Comparison of ENCODE assay signal across 8 mouse cellular contexts in genomic region chr11:117654380-117654924, GRCm38 (mm10). TPM values are rescaled to one million over a fixed set of nuclear protein-coding genes. Genes with fewer than 3 reads are reported as not detected.
DNase-seq lines count a peak whose midpoint lies in the region; ATAC-seq lines count a peak whose summit lies in the region.

No protein-coding gene starts in this region.

- peak; percentile 98 for ATAC-seq in erythroblast, adult 5-6 weeks (replicated peaks; ENCODE audit: low FRiP score, poor library complexity, severe bottlenecking)
- ATAC-seq in kidney, embryonic 15.5 days (replicated peaks; ENCODE audit: low FRiP score): peak; percentile 97
- peak; percentile 99 for ATAC-seq in monocyte, adult 5-6 weeks (replicated peaks; ENCODE audit: insufficient number of reproducible peaks, low FRiP score, low TSS enrichment, poor library complexity, severe bottlenecking)

- H3K36me3 ChIP-seq in heart, embryonic 10.5 days: no peaks in the 10 kb centered on the region
- no peaks in the 10 kb centered on the region for H3K36me3 ChIP-seq in kidney, embryonic 15.5 days

- peak overlapping the region; percentile 96 for H3K4me3 ChIP-seq in heart, embryonic 10.5 days
- H3K4me3 ChIP-seq in kidney, embryonic 15.5 days (replicated peaks): peak overlapping the region; percentile 97

- under 1% methylated on average over 71 of the region's 71 CpGs for WGBS in heart, embryonic 10.5 days
- under 1% methylated on average over 64 of the region's 71 CpGs for WGBS in kidney, embryonic 15.5 days

- H3K27me3 ChIP-seq in heart, embryonic 10.5 days (ENCODE audit: insufficient read depth, poor library complexity, severe bottlenecking): peaks cover 27% of the 10 kb centered on the region
- H3K27me3 ChIP-seq in kidney, embryonic 15.5 days: peaks cover 29% of the 10 kb centered on the region

- H3K4me1 ChIP-seq in heart, embryonic 10.5 days: peaks cover 30% of the 10 kb centered on the region
- H3K4me1 ChIP-seq in kidney, embryonic 15.5 days: peaks cover 31% of the 10 kb centered on the region

- H3K9me3 ChIP-seq in heart, embryonic 10.5 days: no peaks in the 10 kb centered on the region
- no peaks in the 10 kb centered on the region for H3K9me3 ChIP-seq in kidney, embryonic 15.5 days (replicated peaks)

- peak overlapping the region; percentile 98 for H3K27ac ChIP-seq in heart, embryonic 10.5 days
- peak overlapping the region; percentile 94 for H3K27ac ChIP-seq in kidney, embryonic 15.5 days

- DNase-seq in B cell, adult 2 months: peak; percentile 98 to 99
- DNase-seq in brain, adult 2 months (ENCODE audit: low read depth, low spot score): peak; percentile 100
- DNase-seq in heart, embryonic 10.5 days (ENCODE audit: low spot score): peak; percentile 100
- DNase-seq in liver: peak; percentile 98
- peak; percentile 97 to 98 for DNase-seq in spleen, postnatal 4 days (ENCODE audit: low spot score in 2 of 2)

- H3K9ac ChIP-seq in kidney, embryonic 15.5 days: peak overlapping the region; percentile 96

- peak overlapping the region; percentile 93 for H3K4me2 ChIP-seq in kidney, embryonic 15.5 days

RNA-seq across cellular contexts. Expression of gene Tnrc6c, which starts 0.4 kb away (rescaled TPM):
- 5.6 and 6.9 TPM in 2 replicates for total RNA-seq in erythroblast, adult 5-6 weeks (2015; ENCODE audit: low replicate concordance)
- 6.3 and 9.5 TPM in 2 replicates for total RNA-seq in erythroblast, adult 5-6 weeks (2017; ENCODE audit: low replicate concordance)
- 6.1 and 7.4 TPM in 2 replicates for polyA plus RNA-seq in heart, embryonic 10.5 days (2016; fragmentation: Nextera tagmentation; extraction: Ambion mirVana)
- polyA plus RNA-seq in kidney, embryonic 15.5 days (2015; fragmentation: Nextera tagmentation; extraction: Ambion mirVana): 10.0 and 10.5 TPM in 2 replicates
- 20.2 to 43.0 TPM (median 22.1 TPM) in 3 replicates for total RNA-seq in monocyte, adult 5-6 weeks (2017)

Comparison
In these comparisons a context has a peak if more than half of its experiments do, and no peak if none do; other contexts are left out.
1. Peak in every context shown above with its lines: DNase-seq, ATAC-seq, H3K4me3 ChIP-seq and H3K27ac ChIP-seq.